Mouse (Mus musculus): Measurements from ENCODE around the gene Actg1.

Gene Actg1

DNA sequence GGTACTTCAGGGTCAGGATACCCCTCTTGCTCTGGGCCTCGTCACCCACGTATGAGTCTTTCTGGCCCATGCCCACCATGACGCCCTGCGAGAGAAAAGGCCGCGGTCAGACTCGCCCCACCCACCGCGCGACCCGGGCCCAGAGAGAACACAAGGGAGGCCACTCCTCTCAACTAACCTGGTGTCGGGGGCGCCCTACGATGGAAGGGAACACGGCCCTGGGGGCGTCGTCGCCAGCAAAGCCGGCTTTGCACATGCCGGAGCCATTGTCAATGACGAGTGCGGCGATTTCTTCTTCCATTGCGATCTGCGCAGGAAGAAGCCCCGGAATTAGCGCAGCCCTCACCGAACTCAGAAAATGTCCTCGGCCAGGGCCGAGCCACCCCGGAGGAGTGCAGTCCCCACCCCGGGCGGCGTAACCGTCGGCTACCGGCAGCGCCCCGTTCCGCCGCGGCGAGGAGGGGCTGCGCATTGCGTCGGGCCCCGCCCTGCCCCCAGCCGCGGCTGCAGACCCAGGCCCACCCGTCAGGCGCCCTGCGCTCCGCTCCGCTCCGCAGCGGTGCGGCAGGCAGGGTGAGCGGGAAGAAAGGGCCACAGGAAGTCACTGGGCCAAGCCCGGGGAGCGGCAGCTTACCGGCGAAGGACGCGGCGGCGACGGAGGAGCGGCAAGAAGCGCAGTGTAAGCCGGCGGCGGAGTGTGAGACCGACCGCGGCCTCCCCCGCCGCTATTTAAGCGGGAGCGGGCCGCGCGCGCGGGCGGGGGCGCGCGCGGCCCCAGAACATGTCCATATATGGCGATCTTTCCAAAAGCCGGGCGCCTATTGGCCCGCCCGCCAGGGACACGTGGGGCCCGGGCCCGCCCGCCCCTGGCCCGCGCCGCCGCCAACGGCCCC, at the start of gene Actg1:
Gene Actg1 (minus strand): TSS at position 752 of the 893 bp plus-strand sequence.
- peak; percentile 93 to 94 for DNase-seq (ENCODE audit: low spot score in 2 of 2)

DNA sequence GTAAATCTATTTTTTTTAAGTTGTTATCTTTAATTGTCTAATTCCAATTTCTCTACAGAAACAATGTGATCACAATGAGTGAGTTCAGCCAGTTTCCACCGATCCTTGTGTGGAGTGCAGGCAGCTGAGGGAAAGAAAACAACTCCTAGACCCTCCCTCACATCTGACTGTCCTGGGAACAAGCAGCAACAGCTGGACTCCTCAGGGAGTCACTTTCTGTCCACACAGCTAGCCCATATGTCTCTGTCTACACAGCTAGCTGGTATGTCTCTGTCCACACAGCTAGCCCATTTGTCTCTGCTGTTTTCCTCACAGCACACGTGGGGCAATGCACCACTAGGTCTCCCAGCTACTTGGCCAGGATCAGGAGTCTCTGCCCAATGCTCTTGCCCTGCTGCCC, 49.3 kb upstream of the Actg1 start:
- no peak for DNase-seq (ENCODE audit: low spot score in 2 of 2)

DNA sequence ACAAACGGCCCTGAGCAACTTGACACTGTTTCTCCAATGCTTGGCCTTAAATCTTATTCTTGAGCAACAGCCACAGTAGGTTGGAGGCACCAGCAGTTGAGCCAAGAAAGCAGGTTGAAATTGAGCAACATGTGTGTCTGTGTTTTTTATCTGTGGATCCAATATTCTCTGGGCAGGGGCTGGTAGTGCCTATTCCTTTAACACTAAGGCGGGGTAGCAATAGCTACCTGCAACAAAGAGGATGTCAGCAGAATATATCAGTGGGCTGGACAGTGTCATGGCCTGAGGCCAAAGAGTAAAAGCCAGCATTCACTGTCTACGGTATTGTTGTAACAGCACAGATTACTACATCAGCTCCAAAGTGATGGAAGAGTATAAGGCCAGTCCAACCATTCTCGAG, 47.3 kb upstream of the Actg1 start:
- no peak for DNase-seq (ENCODE audit: low spot score in 2 of 2)

- DNase-seq (ENCODE audit: low spot score in 2 of 2): no peak
These were observed 40.2 kb upstream of the Actg1 start for GRCm38 (mm10) chr11:120388580-120388979.

- DNase-seq (ENCODE audit: low spot score in 2 of 2): no peak
These were observed 38.8 kb upstream of the Actg1 start for GRCm38 (mm10) chr11:120387157-120387556.

- DNase-seq (ENCODE audit: low spot score in 2 of 2): no peak
These were observed 38.3 kb upstream of the Actg1 start for GRCm38 (mm10) chr11:120386632-120387031.

GRCm38 (mm10) chr11:120382509-120382908, 34.2 kb upstream of the Actg1 start:
- DNase-seq (ENCODE audit: low spot score in 2 of 2): peak in 1 of 2 experiments; percentile 53

- DNase-seq (ENCODE audit: low spot score in 2 of 2): peak in 1 of 2 experiments; percentile 35
These were observed 32.8 kb upstream of the Actg1 start for GRCm38 (mm10) chr11:120381157-120381556.

DNA sequence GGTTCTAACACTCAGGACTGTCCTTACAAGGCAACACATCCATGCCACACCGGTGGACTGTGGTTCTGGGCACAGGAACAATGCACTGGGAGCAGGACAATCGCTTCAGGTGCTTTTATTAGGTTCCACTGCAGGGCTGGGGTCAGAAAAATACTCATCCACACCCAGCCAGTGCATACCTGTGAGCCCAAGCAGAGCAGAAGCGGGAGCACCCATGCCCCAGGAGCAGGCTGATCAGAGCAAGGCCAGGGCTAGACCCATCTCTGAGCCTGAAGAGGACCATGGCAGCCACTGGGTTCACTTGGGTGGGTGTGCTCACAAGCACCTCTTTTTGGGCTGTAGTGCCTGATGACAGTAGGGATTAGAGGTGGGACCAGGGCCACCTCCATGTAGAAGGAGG, 31.9 kb upstream of the Actg1 start:
- peak in 1 of 2 experiments; percentile 33 for DNase-seq (ENCODE audit: low spot score in 2 of 2)

GRCm38 (mm10) chr11:120378611-120379540, 30.5 kb upstream of the Actg1 start, which contains the start of gene Faap100:
Gene Faap100 (minus strand): TSS chr11:120378764.
- DNase-seq (ENCODE audit: low spot score in 2 of 2): peak; percentile 91 to 92

- DNase-seq (ENCODE audit: low spot score in 2 of 2): peak; percentile 62 to 76
These were observed 29.8 kb upstream of the Actg1 start for GRCm38 (mm10) chr11:120378031-120378610.

DNA sequence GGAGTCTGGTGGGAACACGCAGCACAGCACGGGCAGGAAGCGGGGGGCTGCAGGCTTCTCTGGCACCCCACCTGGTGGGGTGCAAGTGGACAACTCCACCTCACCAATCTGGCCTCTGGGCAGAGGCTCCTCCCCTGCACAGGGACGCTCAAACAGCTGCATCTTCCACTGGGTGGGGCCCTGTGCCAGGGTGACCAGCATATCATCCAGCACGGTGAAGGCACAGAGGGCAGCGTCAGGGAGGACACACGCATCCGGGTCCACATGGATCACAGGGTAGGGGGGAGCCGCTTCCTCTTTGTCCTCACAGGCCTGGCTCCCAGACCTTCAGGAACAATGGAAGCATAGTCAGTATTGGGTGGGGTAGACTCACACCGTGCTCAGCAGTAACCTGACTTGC, 29.0 kb upstream of the Actg1 start:
- no peak for DNase-seq (ENCODE audit: low spot score in 2 of 2)

DNA sequence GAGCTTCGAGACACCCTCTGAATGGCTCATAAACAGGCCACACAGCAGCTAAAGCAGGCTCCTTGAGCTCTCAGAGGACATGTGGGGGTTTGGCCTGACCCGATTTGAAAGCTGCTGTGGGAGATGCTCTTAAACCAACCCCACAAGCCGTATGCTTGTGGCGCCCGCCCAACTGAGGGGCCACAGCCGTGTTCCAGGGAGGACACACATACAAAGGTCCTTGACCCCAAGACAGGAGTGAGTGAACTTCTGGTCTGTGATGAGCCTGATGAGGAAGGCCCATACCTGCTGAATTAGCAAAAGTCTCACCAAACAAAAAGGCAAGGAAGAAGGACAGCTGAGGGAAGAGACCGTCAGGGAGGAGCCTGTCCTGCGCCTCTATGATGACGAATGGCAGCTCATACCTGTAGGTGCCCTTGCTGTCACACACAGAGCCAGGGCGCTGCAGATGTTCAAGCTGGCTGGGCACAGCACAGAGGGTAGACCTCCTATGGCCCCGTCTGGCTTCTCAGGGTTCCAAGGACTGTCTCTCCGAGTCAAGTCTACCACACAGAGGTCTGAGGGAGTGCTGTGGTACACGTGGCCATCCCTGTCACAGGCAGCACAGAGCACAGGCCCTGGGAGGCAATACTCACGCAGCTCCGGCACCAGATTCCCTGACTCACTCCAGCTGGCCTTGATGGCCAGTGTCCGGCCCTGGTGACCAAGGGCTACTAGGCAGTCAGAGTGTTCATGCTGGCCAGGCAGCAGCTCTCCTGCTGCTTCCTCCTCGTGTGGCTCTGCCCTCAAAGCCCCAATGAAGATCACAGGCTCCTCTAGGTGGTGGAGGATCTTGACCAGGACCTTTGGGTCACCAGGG, 28.2 kb upstream of the Actg1 start:
- no peak for DNase-seq (ENCODE audit: low spot score in 2 of 2)

DNA sequence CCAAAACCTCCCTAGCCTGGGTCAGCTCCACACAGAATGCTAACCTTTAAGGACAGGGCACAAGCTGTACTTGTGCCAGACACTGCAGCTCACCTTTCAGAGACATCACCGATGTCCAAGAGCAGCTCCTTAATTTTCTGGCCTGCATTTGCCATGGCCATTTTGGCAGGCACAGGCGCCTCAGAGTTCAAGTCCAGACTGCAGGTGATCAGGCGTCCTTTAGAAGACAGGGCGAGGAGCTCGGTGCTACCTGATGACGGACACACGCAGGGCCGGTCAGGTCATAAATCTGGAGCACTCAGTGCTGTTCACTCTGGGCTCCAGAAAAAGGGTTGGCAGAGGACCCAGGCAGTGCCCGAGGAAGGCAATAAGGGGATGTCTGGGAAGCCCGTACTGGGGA, 27.0 kb upstream of the Actg1 start:
- no peak for DNase-seq (ENCODE audit: low spot score in 2 of 2)

GRCm38 (mm10) chr11:120373820-120374586, 25.7 kb upstream of the Actg1 start:
- peak in 1 of 2 experiments; percentile 53 for DNase-seq (ENCODE audit: low spot score in 2 of 2)

- no peak for DNase-seq (ENCODE audit: low spot score in 2 of 2)
These were observed 24.7 kb upstream of the Actg1 start for GRCm38 (mm10) chr11:120373025-120373424.

DNA sequence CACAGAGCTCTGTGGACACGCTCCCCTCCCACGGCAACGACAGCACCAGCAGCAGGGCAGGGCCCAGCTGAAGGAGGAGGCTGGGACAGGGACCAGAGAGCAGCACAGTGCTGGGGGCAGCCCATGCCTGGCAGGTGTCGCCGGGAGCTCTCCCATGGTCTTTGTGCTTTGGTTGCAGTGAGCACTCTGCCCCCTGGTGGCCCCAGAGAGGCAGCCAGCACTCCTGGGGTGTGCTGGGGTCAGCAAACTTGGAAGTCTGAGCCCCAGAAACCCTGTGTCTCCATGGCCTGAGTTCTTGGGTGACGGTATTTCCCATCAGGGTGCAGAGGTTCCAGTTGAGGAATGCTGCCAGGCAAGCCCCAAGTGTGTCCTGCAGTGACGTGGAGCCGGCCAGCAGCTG, 21.3 kb upstream of the Actg1 start:
- peak in 1 of 2 experiments; percentile 76 for DNase-seq (ENCODE audit: low spot score in 2 of 2)

GRCm38 (mm10) chr11:120366443-120367027, 18.2 kb upstream of the Actg1 start:
- DNase-seq (ENCODE audit: low spot score in 2 of 2): no peak

DNA sequence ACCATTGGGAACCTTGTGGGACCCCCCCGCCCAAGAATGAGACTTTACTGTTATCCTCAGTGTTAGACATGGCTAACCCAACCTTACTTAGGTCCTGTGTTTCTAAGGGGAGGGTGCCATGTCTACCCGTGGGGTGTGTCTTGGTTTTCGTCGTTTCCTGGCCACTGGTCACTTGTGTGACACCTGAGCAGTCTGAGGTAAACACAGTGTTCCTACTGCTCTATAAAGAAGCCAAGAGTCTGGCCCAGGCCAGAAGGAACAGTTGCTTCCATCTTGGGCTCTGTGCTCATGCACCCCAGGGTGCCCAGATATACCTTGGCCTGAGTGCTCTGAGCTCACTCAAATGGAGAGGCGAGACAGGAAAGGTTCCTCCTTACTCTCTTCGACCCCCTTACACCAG, 14.5 kb upstream of the Actg1 start:
- DNase-seq (ENCODE audit: low spot score in 2 of 2): no peak

- DNase-seq (ENCODE audit: low spot score in 2 of 2): no peak
These were observed 13.0 kb upstream of the Actg1 start, which contains the start of gene Fscn2 for GRCm38 (mm10) chr11:120361295-120361694. Gene Fscn2 (plus strand): TSS chr11:120361534.
